Mouse (Mus musculus) megakaryocyte, embryonic 14.5 days (primary cell): ENCODE measurements at regions not wholly inside any gene's neighbourhood (a gene's known extent, or its start where the extent isn't known, plus 50 kb on each side); places are given as distances from the start of the nearest gene placed in this dataset.

Source experiments
- FLI1 ChIP-seq: IDR thresholded peaks from 2 replicates; pipeline ENCODE4 v1.6.1; 2012; ENCODE audit warnings: low read length, inconsistent platforms, mixed read lengths
- GATA1 ChIP-seq: IDR thresholded peaks from 3 replicates; pipeline ENCODE4 v1.6.1; 2012; ENCODE audit warnings: mixed read lengths, low read length, inconsistent platforms, borderline replicate concordance

GRCm38 (mm10) chr6:24245591-24245990 is 77.7 kb upstream of the Slc13a1 start:
- no peak for TF ChIP-seq FLI1
- TF ChIP-seq GATA1: no peak
